Mouse (Mus musculus): ENCODE data around the gene Erp27. TPM values are rescaled to one million over a fixed set of nuclear protein-coding genes. Genes with fewer than 3 reads are reported as not detected.
"Not testable (repeated sequence)": the region's sequence is repeated elsewhere in the genome, so short reads cannot be mapped to it uniquely, and the experiment has no call there.

The Erp27 gene
- 0.18 and 0.66 TPM in 2 replicates for polyA plus RNA-seq (2015; fragmentation: Nextera tagmentation; extraction: Ambion mirVana)

- no peak within 1 kb of the TSS for H3K4me2 ChIP-seq (replicated peaks)
- no peaks in the 10 kb centered on the region for H3K4me1 ChIP-seq
- H3K36me3 ChIP-seq = no peaks in the 10 kb centered on the region
- no peak within 1 kb of the TSS for H3K4me3 ChIP-seq
- no peak within 1 kb of the TSS for H3K27ac ChIP-seq (replicated peaks)
- H3K9me3 ChIP-seq = no peaks in the 10 kb centered on the region
- ATAC-seq (replicated peaks) = no peak
- H3K27me3 ChIP-seq = no peaks in the 10 kb centered on the region
- H3K9ac ChIP-seq (replicated peaks) = no peak within 1 kb of the TSS
- WGBS = 77% methylated on average over 5 of the region's 5 CpGs
Measured at GRCm38 (mm10) chr6:136922080-136922479, at the start of gene Erp27. Erp27 (minus strand) TSS chr6:136922180.

GRCm38 (mm10) chr6:136968877-136969276, 46.9 kb upstream of the Erp27 start:
- not testable (repeated sequence) for H3K4me2 ChIP-seq (replicated peaks); H3K36me3 ChIP-seq; ATAC-seq (replicated peaks); H3K27me3 ChIP-seq; H3K4me1 ChIP-seq; H3K4me3 ChIP-seq; H3K27ac ChIP-seq (replicated peaks); H3K9me3 ChIP-seq; H3K9ac ChIP-seq (replicated peaks)
- 35% methylated on average over 4 of the region's 4 CpGs for WGBS

GRCm38 (mm10) chr6:136967466-136967865, 45.5 kb upstream of the Erp27 start:
- Histone ChIP-seq H3K9me3 (no peaks in the 10 kb centered on the region), H3K4me2 (replicated peaks) (no peak overlapping the region), H3K4me1 (no peaks in the 10 kb centered on the region), H3K27ac (replicated peaks) (no peak overlapping the region), H3K9ac (replicated peaks) (no peak overlapping the region), H3K4me3 (no peak overlapping the region), H3K36me3 (no peaks in the 10 kb centered on the region), H3K27me3 (no peaks in the 10 kb centered on the region)
- no peak for ATAC-seq (replicated peaks)
- WGBS = 61% methylated on average over 4 of the region's 4 CpGs

GRCm38 (mm10) chr6:136965912-136966311, 43.9 kb upstream of the Erp27 start:
- Histone ChIP-seq H3K4me2 (replicated peaks) (no peak overlapping the region), H3K9ac (replicated peaks) (no peak overlapping the region), H3K27ac (replicated peaks) (no peak overlapping the region), H3K4me3 (no peak overlapping the region), H3K9me3 (no peaks in the 10 kb centered on the region), H3K4me1 (no peaks in the 10 kb centered on the region), H3K27me3 (no peaks in the 10 kb centered on the region), H3K36me3 (no peaks in the 10 kb centered on the region)
- 76% methylated on average over 10 of the region's 10 CpGs for WGBS
- no peak for ATAC-seq (replicated peaks)

- no peak overlapping the region for H3K4me2 ChIP-seq (replicated peaks)
- no peaks in the 10 kb centered on the region for H3K36me3 ChIP-seq
- no peak for ATAC-seq (replicated peaks)
- H3K27ac ChIP-seq (replicated peaks) = no peak overlapping the region
- 57% methylated on average over 13 of the region's 13 CpGs for WGBS
- no peak overlapping the region for H3K9ac ChIP-seq (replicated peaks)
- H3K9me3 ChIP-seq = no peaks in the 10 kb centered on the region
- no peaks in the 10 kb centered on the region for H3K27me3 ChIP-seq
- H3K4me3 ChIP-seq = no peak overlapping the region
- H3K4me1 ChIP-seq = no peaks in the 10 kb centered on the region
Measured at GRCm38 (mm10) chr6:136964609-136965510, 42.9 kb upstream of the Erp27 start.

GRCm38 (mm10) chr6:136962957-136963356, 41.0 kb upstream of the Erp27 start:
- no peak for ATAC-seq (replicated peaks)
- no peaks in the 10 kb centered on the region for H3K9me3 ChIP-seq
- no peak overlapping the region for H3K9ac ChIP-seq (replicated peaks)
- H3K27me3 ChIP-seq = no peaks in the 10 kb centered on the region
- H3K4me1 ChIP-seq = no peaks in the 10 kb centered on the region
- H3K36me3 ChIP-seq = no peaks in the 10 kb centered on the region
- 84% methylated on average over 11 of the region's 11 CpGs for WGBS
- H3K4me3 ChIP-seq = no peak overlapping the region
- no peak overlapping the region for H3K27ac ChIP-seq (replicated peaks)
- H3K4me2 ChIP-seq (replicated peaks) = no peak overlapping the region

GRCm38 (mm10) chr6:136959131-136959530, 37.2 kb upstream of the Erp27 start:
- no peak overlapping the region for H3K9ac ChIP-seq (replicated peaks)
- WGBS = 61% methylated on average over 11 of the region's 11 CpGs
- no peaks in the 10 kb centered on the region for H3K9me3 ChIP-seq
- no peak for ATAC-seq (replicated peaks)
- H3K4me3 ChIP-seq = no peak overlapping the region
- H3K4me1 ChIP-seq = no peaks in the 10 kb centered on the region
- no peaks in the 10 kb centered on the region for H3K36me3 ChIP-seq
- no peaks in the 10 kb centered on the region for H3K27me3 ChIP-seq
- H3K4me2 ChIP-seq (replicated peaks) = no peak overlapping the region
- H3K27ac ChIP-seq (replicated peaks) = no peak overlapping the region

GRCm38 (mm10) chr6:136957062-136957461, 35.1 kb upstream of the Erp27 start:
- Histone ChIP-seq H3K9ac (replicated peaks) (no peak overlapping the region), H3K27me3 (no peaks in the 10 kb centered on the region), H3K4me2 (replicated peaks) (no peak overlapping the region), H3K4me3 (no peak overlapping the region), H3K27ac (replicated peaks) (no peak overlapping the region), H3K9me3 (no peaks in the 10 kb centered on the region), H3K36me3 (no peaks in the 10 kb centered on the region), H3K4me1 (no peaks in the 10 kb centered on the region)
- 64% methylated on average over 7 of the region's 7 CpGs for WGBS
- no peak for ATAC-seq (replicated peaks)

GRCm38 (mm10) chr6:136955240-136955639, 33.3 kb upstream of the Erp27 start:
- Histone ChIP-seq H3K4me3 (no peak overlapping the region), H3K27me3 (no peaks in the 10 kb centered on the region), H3K36me3 (no peaks in the 10 kb centered on the region), H3K9me3 (no peaks in the 10 kb centered on the region), H3K4me1 (no peaks in the 10 kb centered on the region), H3K27ac (replicated peaks) (no peak overlapping the region), H3K4me2 (replicated peaks) (no peak overlapping the region), H3K9ac (replicated peaks) (no peak overlapping the region)
- WGBS = 95% methylated on average over 3 of the region's 3 CpGs
- ATAC-seq (replicated peaks) = no peak

- Histone ChIP-seq H3K27me3 (no peaks in the 10 kb centered on the region), H3K4me2 (replicated peaks) (no peak overlapping the region), H3K9me3 (no peaks in the 10 kb centered on the region), H3K27ac (replicated peaks) (no peak overlapping the region), H3K9ac (replicated peaks) (no peak overlapping the region), H3K4me1 (no peaks in the 10 kb centered on the region), H3K4me3 (no peak overlapping the region), H3K36me3 (no peaks in the 10 kb centered on the region)
- WGBS = 91% methylated on average over 8 of the region's 8 CpGs
- ATAC-seq (replicated peaks) = no peak
Measured at GRCm38 (mm10) chr6:136954715-136955114, 32.7 kb upstream of the Erp27 start.

- H3K4me3 ChIP-seq = no peak overlapping the region
- H3K4me2 ChIP-seq (replicated peaks) = no peak overlapping the region
- no peaks in the 10 kb centered on the region for H3K27me3 ChIP-seq
- 85% methylated on average over 6 of the region's 6 CpGs for WGBS
- no peak overlapping the region for H3K27ac ChIP-seq (replicated peaks)
- no peaks in the 10 kb centered on the region for H3K4me1 ChIP-seq
- H3K36me3 ChIP-seq = no peaks in the 10 kb centered on the region
- H3K9me3 ChIP-seq = no peaks in the 10 kb centered on the region
- ATAC-seq (replicated peaks) = no peak
- H3K9ac ChIP-seq (replicated peaks) = no peak overlapping the region
Measured at GRCm38 (mm10) chr6:136954192-136954591, 32.2 kb upstream of the Erp27 start.

- Histone ChIP-seq H3K4me3 (no peak overlapping the region), H3K27me3 (no peaks in the 10 kb centered on the region), H3K4me1 (no peaks in the 10 kb centered on the region), H3K9me3 (no peaks in the 10 kb centered on the region), H3K9ac (replicated peaks) (no peak overlapping the region), H3K4me2 (replicated peaks) (no peak overlapping the region), H3K36me3 (no peaks in the 10 kb centered on the region), H3K27ac (replicated peaks) (no peak overlapping the region)
- ATAC-seq (replicated peaks) = no peak
- WGBS = 94% methylated on average over 9 of the region's 9 CpGs
Measured at GRCm38 (mm10) chr6:136952930-136953329, 30.9 kb upstream of the Erp27 start.

GRCm38 (mm10) chr6:136950171-136950570, 28.2 kb upstream of the Erp27 start:
- no peak overlapping the region for H3K4me2 ChIP-seq (replicated peaks)
- no peaks in the 10 kb centered on the region for H3K9me3 ChIP-seq
- no peak for ATAC-seq (replicated peaks)
- H3K36me3 ChIP-seq = no peaks in the 10 kb centered on the region
- WGBS = 95% methylated on average over 2 of the region's 2 CpGs
- no peaks in the 10 kb centered on the region for H3K27me3 ChIP-seq
- H3K27ac ChIP-seq (replicated peaks) = no peak overlapping the region
- no peaks in the 10 kb centered on the region for H3K4me1 ChIP-seq
- H3K9ac ChIP-seq (replicated peaks) = no peak overlapping the region
- H3K4me3 ChIP-seq = no peak overlapping the region
